Mouse (Mus musculus) E14TG2a.4 (cell line): Measurements from ENCODE around the gene Oas1e.

ENCODE experiments used
- CTCF ChIP-seq: conservative IDR thresholded peaks from 2 replicates; pipeline ENCODE4 v1.5.1; 2014; ENCODE audit warnings: low read length
- NANOG ChIP-seq: IDR thresholded peaks from 2 replicates; pipeline ENCODE4 v1.6.1; 2014; ENCODE audit warnings: borderline replicate concordance, low read length, mixed read lengths
- POU5F1 ChIP-seq: IDR thresholded peaks from 2 replicates; pipeline ENCODE4 v1.6.1; 2014; ENCODE audit warnings: low read length, borderline replicate concordance

DNA sequence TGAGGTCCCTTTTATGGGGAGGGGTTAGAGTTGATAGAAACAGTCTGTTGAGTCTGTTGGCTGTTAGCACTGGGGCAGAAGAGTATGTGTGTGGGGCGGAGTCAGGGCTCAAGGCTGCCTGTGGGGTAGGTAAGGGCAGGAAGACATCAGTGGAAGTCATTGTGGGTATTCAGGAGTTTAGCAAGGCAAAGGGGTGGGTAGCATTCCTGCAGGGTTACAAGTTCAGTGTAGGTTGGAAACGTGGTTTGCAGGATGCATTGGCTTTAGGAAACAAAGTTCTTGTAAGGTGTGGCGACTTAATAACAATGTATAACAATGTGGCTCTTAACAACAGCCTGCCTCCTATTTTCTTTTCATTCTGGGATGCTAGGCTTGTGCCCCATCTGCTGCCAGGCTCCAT, 44.1 kb downstream of the Oas1e start:
- no peak for TF ChIP-seq CTCF
- TF ChIP-seq POU5F1 = no peak
- TF ChIP-seq NANOG = no peak
